ENCODE assay signal across 17 mouse cellular contexts in genomic region chr6:72627276-72627675, GRCm38 (mm10). TPM values are rescaled to one million over a fixed set of nuclear protein-coding genes. Genes with fewer than 3 reads are reported as not detected.
DNase-seq lines count a peak whose midpoint lies in the region; ATAC-seq lines count a peak whose summit lies in the region.
"Had no signal": no experiment of that assay in that cellular context is flagged by ENCODE, and none has a peak within 500 bp of the region (broad histone marks: within the 10 kb centered on the region; RNA-seq: fewer than 3 reads in every experiment).

No protein-coding gene starts in this region.

- H3K9me3 ChIP-seq in hindbrain, embryonic 13.5 days, result no peaks in the 10 kb centered on the region
- H3K9me3 ChIP-seq in hindbrain, embryonic 14.5 days (ENCODE audit: control insufficient read depth, low read length), result no peaks in the 10 kb centered on the region
- no peaks in the 10 kb centered on the region for H3K9me3 ChIP-seq in kidney, embryonic 15.5 days (replicated peaks)
- H3K9me3 ChIP-seq: forebrain, embryonic 15.5 days; neural tube, embryonic 13.5 days had no signal

- H3K9ac ChIP-seq in hindbrain, embryonic 13.5 days, result 0 out of 2 replicates have a peak overlapping the region, but pooled peaks have one; percentile 5
- no peak overlapping the region for H3K9ac ChIP-seq in hindbrain, embryonic 14.5 days
- H3K9ac ChIP-seq in kidney, embryonic 15.5 days, result peak overlapping the region; percentile 10; the same call in 1 of the 2 replicates
- H3K9ac ChIP-seq: forebrain, embryonic 15.5 days; liver, embryonic 14.5 days; neural tube, embryonic 13.5 days had no signal

- WGBS in hindbrain, embryonic 13.5 days, result 86% methylated on average over 16 of the region's 16 CpGs
- WGBS in hindbrain, embryonic 14.5 days, result 88% methylated on average over 16 of the region's 16 CpGs
- 67% methylated on average over 16 of the region's 16 CpGs for WGBS in kidney, embryonic 15.5 days

- no peak overlapping the region for H3K4me2 ChIP-seq in hindbrain, embryonic 13.5 days
- H3K4me2 ChIP-seq in hindbrain, embryonic 14.5 days (replicated peaks), result no peak overlapping the region
- no peak overlapping the region for H3K4me2 ChIP-seq in kidney, embryonic 15.5 days
- H3K4me2 ChIP-seq: forebrain, embryonic 15.5 days; neural tube, embryonic 13.5 days had no signal

- no peak overlapping the region for H3K4me3 ChIP-seq in hindbrain, embryonic 13.5 days
- H3K4me3 ChIP-seq in hindbrain, embryonic 14.5 days (replicated peaks; ENCODE audit: low read length), result no peak overlapping the region
- H3K4me3 ChIP-seq in kidney, embryonic 15.5 days (replicated peaks), result no peak overlapping the region; the same call in 1 of the 2 replicates
- H3K4me3 ChIP-seq: forebrain, embryonic 15.5 days; neural tube, embryonic 13.5 days had no signal

- no peak for ATAC-seq in hindbrain, embryonic 13.5 days (ENCODE audit: low FRiP score)
- no peak for ATAC-seq in hindbrain, embryonic 14.5 days (ENCODE audit: low FRiP score)
- ATAC-seq in kidney, embryonic 15.5 days (replicated peaks; ENCODE audit: low FRiP score), result peak; percentile 82
- ATAC-seq in frontal cortex, adult (ENCODE audit: low TSS enrichment), result no peak
- ATAC-seq: forebrain, embryonic 15.5 days had no signal

- H3K27me3 ChIP-seq in hindbrain, embryonic 13.5 days, result no peaks in the 10 kb centered on the region
- H3K27me3 ChIP-seq in hindbrain, embryonic 14.5 days (ENCODE audit: control insufficient read depth, insufficient read depth, low read length), result no peaks in the 10 kb centered on the region
- no peaks in the 10 kb centered on the region for H3K27me3 ChIP-seq in kidney, embryonic 15.5 days
- H3K27me3 ChIP-seq: forebrain, embryonic 15.5 days; neural tube, embryonic 13.5 days had no signal

- no peaks in the 10 kb centered on the region for H3K4me1 ChIP-seq in hindbrain, embryonic 13.5 days (replicated peaks)
- H3K4me1 ChIP-seq in hindbrain, embryonic 14.5 days (replicated peaks; ENCODE audit: control insufficient read depth, insufficient read depth, low read length), result no peaks in the 10 kb centered on the region
- peaks cover 5% of the 10 kb centered on the region for H3K4me1 ChIP-seq in kidney, embryonic 15.5 days
- H3K4me1 ChIP-seq: forebrain, embryonic 15.5 days; neural tube, embryonic 13.5 days had no signal

- peaks cover 5% of the 10 kb centered on the region; the same call in 1 of the 2 replicates for H3K36me3 ChIP-seq in hindbrain, embryonic 13.5 days
- H3K36me3 ChIP-seq in hindbrain, embryonic 14.5 days (replicated peaks; ENCODE audit: control insufficient read depth, insufficient read depth), result no peaks in the 10 kb centered on the region
- H3K36me3 ChIP-seq in kidney, embryonic 15.5 days, result peaks cover 64% of the 10 kb centered on the region
- H3K36me3 ChIP-seq: forebrain, embryonic 15.5 days had no signal

- no peak for DNase-seq in hindbrain, embryonic 14.5 days (ENCODE audit: low spot score)
- peak; percentile 29 for DNase-seq in retina, postnatal 1 day
- DNase-seq in retina, embryonic 14.5 days (ENCODE audit: low spot score), result no peak
- peak; percentile 48 for DNase-seq in testis, postnatal 14 days (ENCODE audit: low spot score)
- DNase-seq in thymus, postnatal 36 days, result no peak
- DNase-seq: cerebellum, adult 11-12 months; embryo, embryonic 11 days; gastrocnemius, postnatal 36 days; lung, postnatal 4 days; right cerebral cortex, postnatal 25 days; thymus, postnatal 14 days had no signal

- no peak overlapping the region for H3K27ac ChIP-seq in hindbrain, embryonic 13.5 days
- H3K27ac ChIP-seq in hindbrain, embryonic 14.5 days, result no peak overlapping the region
- peak overlapping the region; percentile 70 for H3K27ac ChIP-seq in kidney, embryonic 15.5 days
- H3K27ac ChIP-seq: forebrain, embryonic 15.5 days; liver, embryonic 14.5 days; neural tube, embryonic 13.5 days had no signal

RNA-seq across cellular contexts. Expression of gene Tgoln1, which starts 10.5 kb away (rescaled TPM):
- polyA plus RNA-seq in hindbrain, embryonic 13.5 days (2015; fragmentation: Nextera tagmentation; extraction: Ambion mirVana), result 37.1 and 38.1 TPM in 2 replicates
- polyA plus RNA-seq in hindbrain, embryonic 14.5 days (2014; fragmentation: Nextera tagmentation; extraction: Ambion mirVana), result 43.0 and 49.2 TPM in 2 replicates
- polyA plus RNA-seq in kidney, embryonic 15.5 days (2015; fragmentation: Nextera tagmentation; extraction: Ambion mirVana), result 37.5 and 39.5 TPM in 2 replicates

RNA-seq across cellular contexts. Expression of gene Retsat, which starts 29.0 kb away (rescaled TPM):
- 4.8 and 5.9 TPM in 2 replicates for polyA plus RNA-seq in hindbrain, embryonic 13.5 days (2015; fragmentation: Nextera tagmentation; extraction: Ambion mirVana)
- 6.2 and 6.6 TPM in 2 replicates for polyA plus RNA-seq in hindbrain, embryonic 14.5 days (2014; fragmentation: Nextera tagmentation; extraction: Ambion mirVana)
- 22.1 and 24.6 TPM in 2 replicates for polyA plus RNA-seq in kidney, embryonic 15.5 days (2015; fragmentation: Nextera tagmentation; extraction: Ambion mirVana)

RNA-seq across cellular contexts. Expression of gene Elmod3, which starts 29.1 kb away (rescaled TPM):
- 15.3 and 15.5 TPM in 2 replicates for polyA plus RNA-seq in hindbrain, embryonic 13.5 days (2015; fragmentation: Nextera tagmentation; extraction: Ambion mirVana)
- 16.8 and 20.0 TPM in 2 replicates for polyA plus RNA-seq in hindbrain, embryonic 14.5 days (2014; fragmentation: Nextera tagmentation; extraction: Ambion mirVana)
- 14.6 and 16.8 TPM in 2 replicates for polyA plus RNA-seq in kidney, embryonic 15.5 days (2015; fragmentation: Nextera tagmentation; extraction: Ambion mirVana)

Comparison
In these comparisons a context has a peak if more than half of its experiments do, and no peak if none do; other contexts are left out.
1. DNase-seq: peak in retina, postnatal 1 day (single experiment) and testis, postnatal 14 days (single experiment); none in hindbrain, embryonic 14.5 days (single experiment), retina, embryonic 14.5 days (single experiment) and thymus, postnatal 36 days (0 of 2).